Mouse (Mus musculus) lung, postnatal 0 days (tissue): Measurements from ENCODE around the gene Erbb2.

ENCODE experiments used
- CTCF ChIP-seq: IDR thresholded peaks from 2 replicates; pipeline ENCODE4 v1.5.1; 2016; ENCODE audit warnings: antibody characterized with exemption, mild to moderate bottlenecking
- EP300 ChIP-seq: IDR thresholded peaks from 2 replicates; pipeline ENCODE4 v1.6.1; 2016; ENCODE audit warnings: antibody characterized with exemption, mild to moderate bottlenecking, control low read depth

DNA sequence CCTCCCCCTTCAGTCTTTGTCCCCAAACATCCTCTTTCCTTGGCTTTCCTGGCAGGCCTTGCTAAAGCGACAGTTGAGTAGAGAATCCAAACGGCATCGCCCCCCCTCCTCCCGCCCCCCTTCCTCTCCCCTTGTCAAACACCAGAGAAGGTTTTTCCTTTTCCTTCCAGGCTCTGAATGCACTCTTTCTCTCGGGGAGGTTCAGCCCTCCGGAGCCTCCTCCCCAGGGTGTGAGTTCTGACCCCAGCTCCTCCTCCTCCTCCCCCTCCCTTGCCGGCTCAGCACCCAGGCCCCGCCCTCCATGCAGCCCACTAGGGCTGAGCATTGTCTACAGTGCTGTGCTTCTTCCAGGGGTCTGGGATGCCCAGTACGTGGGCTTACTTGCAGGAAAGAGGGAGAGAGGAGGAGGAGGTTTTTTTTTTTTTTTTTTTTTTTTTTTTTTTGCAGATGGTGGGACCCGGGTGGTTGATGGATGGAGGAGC, 2.9 kb upstream of the Erbb2 start:
- no peak for TF ChIP-seq CTCF
- TF ChIP-seq EP300, result no peak
